Mouse (Mus musculus) lung, embryonic 14.5 days (tissue): ENCODE measurements at regions not wholly inside any gene's neighbourhood (a gene's known extent, or its start where the extent isn't known, plus 50 kb on each side); places are given as distances from the start of the nearest gene placed in this dataset.
A peak's percentile ranks its signal among the peaks of the same experiment; 100 is the strongest.
"Not testable (repeated sequence)": the region's sequence is repeated elsewhere in the genome, so short reads cannot be mapped to it uniquely, and the experiment has no call there.

Experiments used
- ATAC-seq: fragments of 200-750 bp; cut with Nextera tagmentation; 2 replicates; pipeline ENCODE4 v1.8.0; 2017; ENCODE audit warnings: mild to moderate bottlenecking, moderate TSS enrichment, moderate library complexity; ENCODE audit not compliant: insufficient read depth
- DNase-seq: peaks from one replicate; pipeline ENCODE4 v3.0.0-alpha.2; 2015
- H3K27ac ChIP-seq: fragments of 300-500 bp; sonication (generic); 2 replicates; pipeline ENCODE4 v1.5.1; 2014; ENCODE audit warnings: low read depth, mild to moderate bottlenecking, moderate library complexity
- H3K27me3 ChIP-seq: fragments of 300-500 bp; sonication (generic); 2 replicates; pipeline ENCODE4 v1.6.1; 2014; ENCODE audit warnings: low read length, control low read depth; ENCODE audit not compliant: insufficient read depth
- H3K36me3 ChIP-seq: fragments of 300-500 bp; sonication (generic); 2 replicates; pipeline ENCODE4 v1.6.1; 2014; ENCODE audit warnings: control low read depth; ENCODE audit not compliant: insufficient read depth
- H3K4me1 ChIP-seq: fragments of 300-500 bp; sonication (generic); 2 replicates; pipeline ENCODE4 v1.6.1; 2014; ENCODE audit warnings: antibody characterized with exemption, control low read depth; ENCODE audit not compliant: insufficient read depth
- H3K4me2 ChIP-seq: fragments of 300-500 bp; sonication (generic); 2 replicates; pipeline ENCODE4 v1.6.1; 2014; ENCODE audit warnings: mild to moderate bottlenecking
- H3K4me3 ChIP-seq: fragments of 300-500 bp; sonication (generic); 2 replicates; pipeline ENCODE4 v1.5.1; 2014; ENCODE audit warnings: low read depth, low read length
- H3K9ac ChIP-seq: fragments of 300-500 bp; sonication (generic); 2 replicates; pipeline ENCODE4 v1.6.1; 2014
- H3K9me3 ChIP-seq: fragments of 300-500 bp; sonication (generic); 2 replicates; pipeline ENCODE4 v1.6.1; 2016; ENCODE audit warnings: low read depth, low read length, control low read depth
- CTCF ChIP-seq: IDR thresholded peaks from 2 replicates; pipeline ENCODE4 v1.5.1; 2016; ENCODE audit warnings: antibody characterized with exemption, low read depth
- WGBS: fragments of 180-500 bp; shearing (Covaris S2); extraction: QIAGEN DNeasy Blood & Tissue Kit; methylation state at CpG from one replicate; pipeline ENCODE4 v1.1.7; 2014; 5-methylcytosine and 5-hydroxymethylcytosine counted together

DNA sequence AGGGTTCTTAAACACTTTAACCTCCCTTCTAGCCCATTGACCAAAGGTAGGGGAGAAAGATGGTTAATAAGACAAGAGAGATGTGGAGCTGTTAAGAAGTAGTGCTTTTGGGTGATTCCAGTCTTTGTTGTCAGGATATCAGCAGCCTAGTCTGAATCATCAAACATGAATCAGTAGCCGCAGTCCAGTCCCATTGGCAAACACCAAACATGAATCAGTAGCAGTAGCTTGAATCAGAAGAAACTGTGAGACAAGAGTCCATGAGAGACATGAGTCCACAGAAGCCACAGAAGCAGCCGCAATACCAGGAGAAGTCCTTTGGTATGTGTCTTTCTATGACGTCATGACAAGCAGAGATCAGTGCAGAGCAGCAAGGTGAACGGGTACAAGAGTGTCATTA lies 110.5 kb upstream of the Frmd4a start:
- DNase-seq = no peak
- no peaks in the 10 kb centered on the region for H3K36me3 ChIP-seq
- no peak overlapping the region for H3K4me3 ChIP-seq
- WGBS = 84% methylated on average over 4 of the region's 4 CpGs
- ATAC-seq = no peak
- H3K4me1 ChIP-seq = no peaks in the 10 kb centered on the region
- no peak overlapping the region for H3K4me2 ChIP-seq
- no peaks in the 10 kb centered on the region for H3K9me3 ChIP-seq
- no peak overlapping the region for H3K27ac ChIP-seq
- no peak for TF ChIP-seq CTCF
- no peaks in the 10 kb centered on the region for H3K27me3 ChIP-seq
- H3K9ac ChIP-seq = no peak overlapping the region

DNA sequence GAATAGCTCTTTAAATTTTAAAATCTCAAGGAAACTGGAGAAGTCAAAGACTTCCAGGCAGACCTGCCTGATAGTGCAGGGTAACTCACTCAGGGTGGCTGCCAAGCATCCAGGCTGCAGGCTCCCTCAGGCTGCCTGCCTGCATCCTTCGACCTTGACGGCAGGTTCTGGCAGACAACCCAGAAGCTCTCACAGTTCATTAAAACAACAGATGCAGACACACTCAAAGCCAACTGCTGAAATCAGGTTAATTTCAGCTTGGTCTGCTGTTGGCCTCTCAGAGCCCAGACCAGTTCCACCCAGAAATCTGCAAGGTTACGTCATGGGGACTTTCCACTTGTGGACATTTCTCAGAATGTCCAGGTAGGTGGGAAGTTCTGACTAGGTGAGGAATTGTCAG lies 109.3 kb upstream of the Frmd4a start:
- WGBS = 65% methylated on average over 3 of the region's 3 CpGs
- DNase-seq (no peak), ATAC-seq (no peak)
- no peak for TF ChIP-seq CTCF
- Histone ChIP-seq H3K27ac (no peak overlapping the region), H3K9ac (no peak overlapping the region), H3K9me3 (no peaks in the 10 kb centered on the region), H3K4me1 (no peaks in the 10 kb centered on the region), H3K4me2 (no peak overlapping the region), H3K27me3 (no peaks in the 10 kb centered on the region), H3K36me3 (no peaks in the 10 kb centered on the region), H3K4me3 (no peak overlapping the region)

DNA sequence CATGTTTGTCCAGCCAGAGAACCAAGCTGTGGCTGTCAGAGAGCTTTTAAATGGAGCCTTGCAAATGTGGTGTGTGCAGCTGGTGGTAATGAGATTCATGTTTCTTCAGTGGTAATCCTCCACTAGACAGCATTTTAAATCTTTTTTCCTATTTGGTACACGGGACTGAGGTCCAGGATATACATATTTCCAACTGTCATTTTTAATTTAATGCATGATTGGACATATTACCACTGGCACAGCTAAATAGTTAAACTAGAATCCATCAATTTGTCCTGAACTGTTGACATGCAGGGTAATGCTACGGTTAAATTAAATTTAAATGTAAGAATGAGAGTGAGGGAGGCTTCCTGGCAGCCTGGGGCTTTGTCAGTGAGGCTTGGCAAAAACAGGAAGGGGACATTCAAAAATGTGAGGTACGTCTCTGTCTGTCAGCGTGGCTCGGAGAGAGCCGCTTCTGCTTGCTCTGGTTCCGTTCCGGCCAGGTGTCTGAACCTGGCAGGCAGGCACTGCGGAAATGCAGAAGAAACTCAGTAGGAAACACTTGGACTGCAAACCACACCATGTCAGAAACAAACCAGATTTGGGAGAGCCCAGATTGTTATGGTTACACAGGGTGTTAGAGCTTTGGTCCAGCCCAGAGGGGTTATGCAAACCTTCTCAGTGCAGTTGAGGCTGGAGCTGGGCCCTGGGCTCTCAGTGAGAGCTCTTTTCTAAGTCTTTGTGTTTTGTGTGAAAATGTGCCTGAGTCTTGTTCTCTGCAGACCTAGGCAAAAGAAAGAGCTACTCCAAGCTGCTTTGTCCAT lies 107.2 kb upstream of the Frmd4a start:
- Histone ChIP-seq H3K27me3 (no peaks in the 10 kb centered on the region), H3K4me3 (no peak overlapping the region), H3K4me1 (no peaks in the 10 kb centered on the region), H3K4me2 (no peak overlapping the region), H3K9me3 (no peaks in the 10 kb centered on the region), H3K36me3 (no peaks in the 10 kb centered on the region), H3K9ac (no peak overlapping the region), H3K27ac (no peak overlapping the region)
- TF ChIP-seq CTCF = no peak
- ATAC-seq = no peak
- 61% methylated on average over 9 of the region's 9 CpGs for WGBS
- no peak for DNase-seq

DNA sequence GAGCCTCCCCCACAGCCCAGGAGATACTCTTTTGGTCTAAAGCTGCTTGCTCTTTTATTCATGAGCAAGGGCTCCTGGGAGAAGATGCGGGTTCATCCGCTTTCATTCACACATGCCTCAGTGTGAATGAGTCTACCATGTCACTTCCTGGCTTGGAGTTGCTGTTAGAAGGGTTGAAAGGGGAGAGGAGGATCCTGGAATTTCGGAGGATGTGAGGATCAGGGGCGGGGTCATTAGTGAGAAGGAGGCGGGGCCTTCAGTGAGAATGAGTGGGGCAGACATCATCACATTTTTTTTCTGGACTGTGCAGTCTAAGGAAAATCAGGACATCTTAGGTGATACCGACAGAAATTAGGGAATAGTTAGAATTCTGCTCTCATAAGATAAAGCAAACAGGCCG lies 102.4 kb upstream of the Frmd4a start:
- H3K27ac ChIP-seq = no peak overlapping the region
- H3K4me2 ChIP-seq = no peak overlapping the region
- no peaks in the 10 kb centered on the region for H3K36me3 ChIP-seq
- H3K4me3 ChIP-seq = no peak overlapping the region
- no peak for TF ChIP-seq CTCF
- H3K9ac ChIP-seq = no peak overlapping the region
- H3K27me3 ChIP-seq = no peaks in the 10 kb centered on the region
- H3K9me3 ChIP-seq = no peaks in the 10 kb centered on the region
- no peak for DNase-seq
- ATAC-seq = no peak
- no peaks in the 10 kb centered on the region for H3K4me1 ChIP-seq
- 73% methylated on average over 7 of the region's 7 CpGs for WGBS

DNA sequence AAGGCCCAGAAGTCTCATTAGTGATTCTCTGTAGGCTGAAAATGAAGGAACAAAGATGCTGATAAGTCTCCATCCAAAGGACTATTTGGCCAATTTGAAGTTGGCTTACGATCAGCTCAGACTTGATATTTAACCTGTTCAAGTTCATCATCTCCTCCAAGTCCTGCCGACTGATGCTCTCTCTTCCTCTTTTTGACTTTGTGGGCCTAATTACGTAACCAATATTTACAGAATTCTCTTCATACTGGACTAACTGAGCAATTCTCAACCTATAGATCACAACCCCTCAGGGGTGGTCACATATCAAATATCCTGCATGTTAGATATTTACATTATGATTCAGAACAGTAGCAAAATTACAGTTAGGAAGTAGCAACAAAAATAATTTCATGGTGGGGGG lies 101.2 kb upstream of the Frmd4a start:
- H3K4me2 ChIP-seq = no peak overlapping the region
- no peaks in the 10 kb centered on the region for H3K27me3 ChIP-seq
- DNase-seq (no peak), ATAC-seq (no peak)
- 83% methylated on average over 3 of the region's 3 CpGs for WGBS
- no peak for TF ChIP-seq CTCF
- H3K4me3 ChIP-seq = no peak overlapping the region
- no peaks in the 10 kb centered on the region for H3K4me1 ChIP-seq
- no peaks in the 10 kb centered on the region for H3K36me3 ChIP-seq
- no peaks in the 10 kb centered on the region for H3K9me3 ChIP-seq
- no peak overlapping the region for H3K9ac ChIP-seq
- no peak overlapping the region for H3K27ac ChIP-seq

DNA sequence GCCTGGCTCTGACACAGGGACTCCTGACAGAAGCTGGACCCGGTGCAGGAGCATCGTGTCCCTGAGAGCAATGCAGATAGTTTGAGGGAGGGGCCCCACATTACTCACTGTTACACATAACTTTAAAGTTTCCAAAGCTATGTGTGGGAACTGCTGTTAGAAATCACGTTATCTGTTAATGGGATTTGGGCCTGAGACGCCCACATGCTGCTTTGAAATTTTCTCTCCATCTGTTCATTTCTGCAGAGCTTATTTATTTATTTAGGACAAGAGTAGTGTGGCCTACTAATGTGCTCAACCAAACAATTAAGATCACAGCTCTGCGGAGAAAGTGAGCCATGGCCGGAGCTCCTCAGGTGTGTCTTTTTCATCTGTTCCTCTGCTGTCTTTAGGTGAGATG lies 99.4 kb upstream of the Frmd4a start:
- 63% methylated on average over 6 of the region's 6 CpGs for WGBS
- Histone ChIP-seq H3K4me1 (no peaks in the 10 kb centered on the region), H3K4me2 (no peak overlapping the region), H3K27me3 (no peaks in the 10 kb centered on the region), H3K9ac (no peak overlapping the region), H3K27ac (no peak overlapping the region), H3K4me3 (no peak overlapping the region), H3K36me3 (no peaks in the 10 kb centered on the region), H3K9me3 (no peaks in the 10 kb centered on the region)
- no peak for TF ChIP-seq CTCF
- DNase-seq (no peak), ATAC-seq (no peak)

DNA sequence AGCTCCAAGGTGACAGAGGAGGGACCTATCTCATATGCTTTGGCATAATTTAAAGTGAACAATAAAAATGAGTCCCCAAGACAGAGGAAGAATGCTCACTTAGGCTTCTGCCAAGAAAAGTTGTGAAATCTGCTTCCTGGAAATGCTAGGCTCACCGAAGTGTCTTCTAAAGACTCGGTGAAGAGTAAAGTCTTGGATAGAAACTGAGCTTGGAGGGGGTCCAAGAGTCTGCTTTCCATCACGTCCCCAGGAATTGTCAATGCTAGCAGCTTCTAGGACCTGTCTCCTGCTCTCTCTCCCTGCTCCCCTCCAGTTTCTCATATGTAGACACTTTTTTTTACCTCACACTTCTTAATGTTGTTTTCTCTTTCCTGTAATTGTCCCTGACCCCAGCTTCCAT lies 97.6 kb upstream of the Frmd4a start:
- ATAC-seq (no peak), DNase-seq (peak; percentile 44)
- TF ChIP-seq CTCF = no peak
- Histone ChIP-seq H3K9ac (no peak overlapping the region), H3K27me3 (no peaks in the 10 kb centered on the region), H3K4me3 (no peak overlapping the region), H3K4me2 (no peak overlapping the region), H3K36me3 (no peaks in the 10 kb centered on the region), H3K9me3 (no peaks in the 10 kb centered on the region), H3K27ac (no peak overlapping the region), H3K4me1 (no peaks in the 10 kb centered on the region)
- WGBS = 44% methylated on average over 3 of the region's 3 CpGs

DNA sequence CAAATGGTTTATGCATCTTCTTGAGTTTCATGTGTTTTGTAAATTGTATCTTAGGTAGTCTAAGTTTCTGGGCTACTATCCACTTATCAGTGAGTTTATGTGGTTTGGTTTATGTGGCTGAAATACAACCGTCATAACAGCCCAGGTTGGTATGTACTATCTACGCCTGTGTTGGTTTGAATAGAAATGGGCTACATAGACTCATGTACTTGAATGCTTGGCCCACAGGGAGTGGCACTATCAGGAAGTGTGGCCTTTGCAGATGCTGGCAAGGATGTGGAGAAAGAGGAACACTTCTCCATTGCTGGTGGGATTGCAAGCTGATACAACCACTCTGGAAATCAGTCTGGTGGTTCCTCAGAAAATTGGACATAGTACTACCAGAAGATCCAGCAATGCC lies 96.4 kb upstream of the Frmd4a start:
- H3K9ac ChIP-seq, H3K27me3 ChIP-seq, ATAC-seq, H3K4me1 ChIP-seq, H3K27ac ChIP-seq, H3K4me2 ChIP-seq, H3K36me3 ChIP-seq, H3K4me3 ChIP-seq, DNase-seq, H3K9me3 ChIP-seq: not testable (repeated sequence)
- WGBS = 89% methylated on average over 2 of the region's 2 CpGs
